Mouse (Mus musculus) CD4-positive, CD25-positive, alpha-beta regulatory T cell, adult 2 months (primary cell): ENCODE results near the gene Vsig2.

Source experiments
- DNase-seq: peaks from one replicate; pipeline ENCODE4 v3.0.0-alpha.2; 2012; ENCODE audit warnings: low read depth, low spot score

Vsig2 gene

GRCm38 (mm10) chr9:37567019-37567418, 28.0 kb downstream of the Vsig2 start:
- no peak for DNase-seq

- DNase-seq = no peak
Observed at GRCm38 (mm10) chr9:37567454-37567853, 28.4 kb downstream of the Vsig2 start.

GRCm38 (mm10) chr9:37567892-37568604, 29.0 kb downstream of the Vsig2 start:
- DNase-seq = no peak

- DNase-seq = no peak
Observed at GRCm38 (mm10) chr9:37568605-37569214, 29.7 kb downstream of the Vsig2 start.

GRCm38 (mm10) chr9:37569231-37569835, 30.3 kb downstream of the Vsig2 start:
- no peak for DNase-seq

GRCm38 (mm10) chr9:37572204-37572876, 33.3 kb downstream of the Vsig2 start:
- DNase-seq = no peak

GRCm38 (mm10) chr9:37576436-37576930, 37.4 kb downstream of the Vsig2 start:
- no peak for DNase-seq

- no peak for DNase-seq
Observed at GRCm38 (mm10) chr9:37583594-37583993, 44.5 kb downstream of the Vsig2 start.

GRCm38 (mm10) chr9:37586718-37587117, 47.7 kb downstream of the Vsig2 start:
- no peak for DNase-seq

- DNase-seq = no peak
Observed at GRCm38 (mm10) chr9:37590381-37590780, 51.3 kb downstream of the Vsig2 start.

GRCm38 (mm10) chr9:37592025-37592424, 53.0 kb downstream of the Vsig2 start:
- DNase-seq = no peak

- DNase-seq = no peak
Observed at GRCm38 (mm10) chr9:37592633-37593032, 53.6 kb downstream of the Vsig2 start.

- no peak for DNase-seq
Observed at GRCm38 (mm10) chr9:37593690-37594089, 54.6 kb downstream of the Vsig2 start.
